Mouse (Mus musculus) gastrocnemius, adult 8-10 months (tissue): ENCODE results near the gene Olfr1086. TPM values are rescaled to one million over a fixed set of nuclear protein-coding genes. Genes with fewer than 3 reads are reported as not detected.
"Not testable (repeated sequence)": the region's sequence is repeated elsewhere in the genome, so short reads cannot be mapped to it uniquely, and the experiment has no call there.

Experiments used
- DNase-seq, 2 experiments: peaks; one replicate each; pipeline ENCODE4 v3.0.0; 2022; ENCODE audit warnings: low spot score in 2 of 2
- total RNA-seq, 4 experiments: library from RNA; stranded (reverse); gene quantifications; 2 replicates each; pipeline ENCODE4 v1.2.4; 2022

Olfr1086 gene
- total RNA-seq, result not detected

DNA sequence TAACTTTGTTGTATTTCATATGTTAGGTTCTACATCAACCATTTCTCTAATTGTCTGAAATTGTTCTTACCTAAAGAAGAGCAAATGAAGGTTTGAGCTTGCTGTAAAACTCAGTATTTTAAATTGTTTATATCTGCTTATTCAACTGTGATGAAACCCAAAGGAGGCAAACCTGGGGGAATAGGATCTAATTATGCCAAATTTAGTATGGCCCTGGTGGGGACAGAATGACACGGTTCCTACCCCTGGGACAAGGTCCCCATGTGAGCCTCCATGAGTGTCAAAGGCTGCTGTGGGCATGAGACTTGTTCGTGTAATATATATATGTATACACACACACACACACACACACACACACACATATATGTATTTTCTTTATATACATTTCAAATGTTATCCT lies at the start of gene Olfr1086:
Gene Olfr1086, minus strand, starts transcription at position 101 of the 400 bp plus-strand sequence.
- no peak for DNase-seq

DNA sequence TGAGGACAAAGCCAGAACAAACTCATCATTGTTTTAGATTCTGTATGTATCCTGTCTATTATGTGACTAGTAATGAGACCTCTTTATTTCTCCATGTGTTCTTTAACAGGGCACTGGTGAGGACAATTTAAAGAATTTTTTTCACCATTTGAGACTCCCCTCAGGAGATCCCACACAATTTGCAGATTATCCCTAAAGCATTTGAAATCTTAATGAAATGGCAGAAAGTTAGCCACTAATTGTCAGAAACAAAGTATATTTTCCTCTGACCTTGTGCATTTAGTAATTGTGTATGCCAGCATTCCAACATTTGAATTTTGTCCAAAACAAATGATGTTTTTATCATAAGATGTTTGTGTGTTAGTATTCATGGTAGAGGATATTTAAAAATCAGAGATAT lies 18.4 kb upstream of the Olfr1086 start, which contains the start of gene Olfr1087:
Gene Olfr1087, minus strand, starts transcription at position 101 of the 400 bp plus-strand sequence.
- no peak for DNase-seq

DNA sequence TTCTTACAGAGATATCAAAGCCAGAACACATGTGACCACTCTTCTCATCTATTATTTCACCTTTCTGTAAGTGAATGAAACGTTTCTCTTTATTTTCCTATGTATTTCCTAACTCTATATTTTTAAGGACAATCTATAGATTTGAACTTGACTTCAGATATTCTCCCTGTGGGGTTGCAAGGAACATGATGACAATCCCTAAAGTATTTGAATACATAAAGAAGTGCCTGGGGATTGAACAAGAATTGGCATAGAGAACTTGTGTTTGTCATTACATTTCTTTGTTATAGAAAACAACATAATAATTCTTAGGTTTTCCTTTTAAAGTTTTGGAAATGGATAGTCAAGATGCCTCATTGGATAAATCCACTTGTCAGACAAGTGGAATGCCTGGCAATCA lies 18.0 kb downstream of the Olfr1086 start, which contains the start of gene Olfr1085:
Gene Olfr1085, minus strand, starts transcription at position 101 of the 400 bp plus-strand sequence.
- DNase-seq, result no peak

DNA sequence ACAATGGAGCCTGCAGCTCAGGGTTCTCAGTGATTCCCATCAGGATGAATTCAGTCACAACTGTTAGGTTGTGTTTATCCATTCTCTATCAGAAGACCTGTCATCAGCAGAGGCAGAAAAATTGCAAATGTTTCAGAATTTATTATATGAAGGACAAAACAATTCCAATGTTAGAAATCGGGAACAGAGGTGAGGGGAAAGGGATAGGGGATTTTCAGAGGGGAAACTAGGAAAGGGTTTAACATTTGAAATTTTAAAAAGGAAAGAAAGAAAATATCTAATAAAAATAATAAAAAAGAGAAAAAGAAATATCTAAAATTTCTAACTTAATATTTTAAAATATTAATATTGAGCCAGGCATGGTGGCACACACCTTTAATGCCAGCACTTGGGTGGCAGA lies 40.3 kb downstream of the Olfr1086 start, which contains the start of gene Olfr1084:
Gene Olfr1084, minus strand, starts transcription at position 101 of the 400 bp plus-strand sequence.
- DNase-seq, result not testable (repeated sequence)

Other genes starting within 250 kb of the Olfr1086 start
- gene Olfr1065, start 229.5 kb downstream of the Olfr1086 start, total RNA-seq, result not detected
- not detected for gene Olfr1066, start 223.8 kb downstream of the Olfr1086 start, total RNA-seq
- not detected for gene Olfr228, start 192.7 kb downstream of the Olfr1086 start, total RNA-seq
- not detected for gene Olfr1076, start 171.6 kb downstream of the Olfr1086 start, total RNA-seq
- gene Olfr1079, start 137.6 kb downstream of the Olfr1086 start, total RNA-seq, result not detected
- gene Olfr1080, start 121.9 kb downstream of the Olfr1086 start, total RNA-seq, result not detected
- not detected for gene Olfr1082, start 81.1 kb downstream of the Olfr1086 start, total RNA-seq
- not detected for gene Olfr1084, start 40.4 kb downstream of the Olfr1086 start, total RNA-seq
- gene Olfr1085, start 18.1 kb downstream of the Olfr1086 start, total RNA-seq, result not detected
- not detected for gene Olfr1087, start 18.3 kb upstream of the Olfr1086 start, total RNA-seq
- not detected for gene Olfr1089, start 53.6 kb upstream of the Olfr1086 start, total RNA-seq
- gene Olfr1090, start 78.9 kb upstream of the Olfr1086 start, total RNA-seq, result not detected
- not detected for gene Olfr1093, start 102.4 kb upstream of the Olfr1086 start, total RNA-seq
- not detected for gene Olfr141, start 129.9 kb upstream of the Olfr1086 start, total RNA-seq
- not detected for gene Olfr1094, start 144.6 kb upstream of the Olfr1086 start, total RNA-seq
- not detected for gene Olfr1095, start 171.6 kb upstream of the Olfr1086 start, total RNA-seq
- not detected for gene Gm13723, start 194.7 kb upstream of the Olfr1086 start, total RNA-seq
- not detected for gene Olfr1097, start 212.1 kb upstream of the Olfr1086 start, total RNA-seq
- gene Olfr1098, start 244.5 kb upstream of the Olfr1086 start, total RNA-seq, result not detected